Mouse (Mus musculus) brain, adult 2 months (tissue): Measurements from ENCODE around the gene Ret.
A peak's percentile ranks its signal among the peaks of the same experiment; 100 is the strongest.

Source experiments
- DNase-seq: peaks from one replicate; pipeline ENCODE4 v3.0.0; 2011; ENCODE audit warnings: low read depth, low spot score

The Ret gene

GRCm38 (mm10) chr6:118173975-118174328 lies 23.6 kb downstream of the Ret start:
- no peak for DNase-seq

GRCm38 (mm10) chr6:118173251-118173974 lies 24.1 kb downstream of the Ret start:
- DNase-seq, result peak; percentile 10

GRCm38 (mm10) chr6:118171386-118171785 lies 26.1 kb downstream of the Ret start:
- no peak for DNase-seq

GRCm38 (mm10) chr6:118168106-118168505 lies 29.4 kb downstream of the Ret start:
- no peak for DNase-seq

- peak; percentile 40 for DNase-seq
Observed at GRCm38 (mm10) chr6:118167013-118167412, 30.5 kb downstream of the Ret start.

GRCm38 (mm10) chr6:118165516-118165915 lies 32.0 kb downstream of the Ret start:
- DNase-seq, result no peak

GRCm38 (mm10) chr6:118164691-118165090 lies 32.8 kb downstream of the Ret start:
- DNase-seq, result no peak

- no peak for DNase-seq
Observed at GRCm38 (mm10) chr6:118163086-118163485, 34.4 kb downstream of the Ret start.

- no peak for DNase-seq
Observed at GRCm38 (mm10) chr6:118162457-118163082, 34.9 kb downstream of the Ret start.

- DNase-seq, result no peak
Observed at GRCm38 (mm10) chr6:118153091-118153490, 44.4 kb downstream of the Ret start.

- DNase-seq, result no peak
Observed at GRCm38 (mm10) chr6:118150988-118151387, 46.5 kb downstream of the Ret start.

- DNase-seq, result no peak
Observed at GRCm38 (mm10) chr6:118150538-118150937, 47.0 kb downstream of the Ret start.

- DNase-seq, result no peak
Observed at GRCm38 (mm10) chr6:118150128-118150527, 47.4 kb downstream of the Ret start.

- no peak for DNase-seq
Observed at GRCm38 (mm10) chr6:118140961-118141360, 56.6 kb downstream of the Ret start.

- peak; percentile 95 for DNase-seq
Observed at GRCm38 (mm10) chr6:118138731-118139709, 58.5 kb downstream of the Ret start, which contains the start of gene Csgalnact2. Gene Csgalnact2 (minus strand): TSS chr6:118139140.

- DNase-seq, result no peak
Observed at GRCm38 (mm10) chr6:118137148-118137547, 60.4 kb downstream of the Ret start.

GRCm38 (mm10) chr6:118134461-118134860 lies 63.1 kb downstream of the Ret start:
- DNase-seq, result no peak

GRCm38 (mm10) chr6:118130022-118130421 lies 67.5 kb downstream of the Ret start:
- peak; percentile 14 for DNase-seq

GRCm38 (mm10) chr6:118127827-118128487 lies 69.6 kb downstream of the Ret start:
- no peak for DNase-seq

- DNase-seq, result peak; percentile 9
Observed at GRCm38 (mm10) chr6:118127198-118127597, 70.3 kb downstream of the Ret start.

GRCm38 (mm10) chr6:118126577-118126976 lies 70.9 kb downstream of the Ret start:
- no peak for DNase-seq

GRCm38 (mm10) chr6:118122767-118123166 lies 74.8 kb downstream of the Ret start:
- peak; percentile 12 for DNase-seq
